Mouse (Mus musculus) testis, postnatal 10 days (tissue): ENCODE measurements around the gene Mgmt.

ENCODE experiments used
- DNase-seq: peaks from one replicate; pipeline ENCODE4 v3.0.0; 2021; ENCODE audit warnings: low spot score

Gene Mgmt

DNA sequence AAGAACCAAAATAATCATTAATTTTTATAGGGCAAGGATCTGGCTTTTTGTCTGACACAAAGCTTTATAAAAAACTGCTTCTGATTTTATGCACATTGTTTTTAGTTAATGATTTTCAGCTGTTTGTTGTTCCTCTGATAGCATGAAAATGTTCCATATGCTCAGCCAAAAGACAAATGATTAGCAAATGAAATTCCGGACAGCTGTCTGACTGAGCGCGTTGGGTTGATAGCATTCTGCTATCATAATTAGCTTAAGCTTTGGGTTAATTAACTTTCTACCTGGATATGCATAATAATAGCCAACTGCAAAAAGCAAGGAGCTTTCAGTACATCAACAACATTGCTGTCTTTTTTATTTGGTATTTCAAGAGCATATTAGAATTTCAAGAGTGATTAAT is 108.0 kb downstream of the Mgmt start:
- no peak for DNase-seq

- DNase-seq, result no peak
These were observed 110.9 kb downstream of the Mgmt start for GRCm38 (mm10) chr7:137005293-137005692.

- DNase-seq, result no peak
These were observed 113.9 kb downstream of the Mgmt start for GRCm38 (mm10) chr7:137008321-137008720.

GRCm38 (mm10) chr7:137009732-137010275 is 115.4 kb downstream of the Mgmt start:
- no peak for DNase-seq

GRCm38 (mm10) chr7:137010451-137010850 is 116.0 kb downstream of the Mgmt start:
- no peak for DNase-seq

- DNase-seq, result no peak
These were observed 118.3 kb downstream of the Mgmt start for GRCm38 (mm10) chr7:137012687-137013086.

DNA sequence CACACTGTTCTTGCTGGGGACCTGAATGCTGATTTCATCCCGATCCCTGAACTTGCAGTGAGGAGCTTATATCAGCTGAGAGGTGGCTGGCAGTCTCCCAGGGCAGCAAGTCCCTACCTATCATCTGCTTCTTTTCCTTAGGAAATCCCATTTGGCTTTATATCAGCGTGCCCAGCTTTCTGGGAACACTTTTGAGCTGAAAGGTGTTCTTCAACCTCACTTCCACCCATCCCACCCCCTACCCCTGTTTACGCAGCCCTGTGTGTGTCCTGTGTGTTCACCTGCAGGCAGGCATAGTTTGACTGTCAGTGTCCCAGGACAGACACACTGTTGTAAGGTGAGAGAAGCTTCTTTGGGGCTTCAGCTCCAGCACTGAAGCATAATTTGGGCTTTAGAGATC is 119.0 kb downstream of the Mgmt start:
- no peak for DNase-seq

DNA sequence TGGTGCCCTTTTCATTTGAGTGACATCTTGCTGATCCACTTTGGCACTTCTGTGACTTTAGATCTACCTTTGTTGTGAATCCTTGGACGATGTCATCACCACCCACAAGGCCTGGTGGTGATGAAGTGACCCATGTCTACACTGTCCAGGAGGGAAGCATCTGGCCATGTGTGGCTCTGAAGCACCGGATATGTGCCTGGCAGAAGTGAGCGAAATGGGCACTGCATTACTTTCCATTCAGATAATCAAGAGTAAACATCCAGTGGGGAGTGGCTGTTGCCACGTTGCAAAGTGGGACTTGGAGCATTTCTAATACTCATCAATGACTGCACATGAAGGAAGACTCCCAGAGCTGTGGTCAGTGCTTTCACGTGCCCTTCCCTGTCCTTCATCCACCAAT is 124.2 kb downstream of the Mgmt start:
- DNase-seq, result no peak

GRCm38 (mm10) chr7:137020195-137020594 is 125.8 kb downstream of the Mgmt start:
- no peak for DNase-seq

DNA sequence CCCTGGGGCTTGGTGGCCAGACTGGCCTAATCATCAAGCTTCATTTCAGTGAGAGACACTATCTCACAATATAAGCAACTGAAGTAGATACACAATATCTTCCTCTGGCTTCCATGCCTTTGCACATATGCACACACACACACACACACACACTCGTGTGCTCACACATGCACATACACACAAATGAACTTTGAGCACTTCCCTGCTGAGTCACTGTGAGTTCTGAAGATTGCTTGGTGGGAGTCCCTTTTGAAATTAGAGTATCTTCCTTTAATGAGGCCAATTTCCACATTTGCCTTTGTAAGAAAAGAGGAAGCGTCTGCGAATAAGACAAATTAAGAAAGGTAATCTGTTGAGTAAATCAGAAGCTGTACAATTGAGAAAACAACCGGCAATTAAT is 136.4 kb downstream of the Mgmt start:
- no peak for DNase-seq

GRCm38 (mm10) chr7:137033177-137033576 is 138.8 kb downstream of the Mgmt start:
- no peak for DNase-seq

DNA sequence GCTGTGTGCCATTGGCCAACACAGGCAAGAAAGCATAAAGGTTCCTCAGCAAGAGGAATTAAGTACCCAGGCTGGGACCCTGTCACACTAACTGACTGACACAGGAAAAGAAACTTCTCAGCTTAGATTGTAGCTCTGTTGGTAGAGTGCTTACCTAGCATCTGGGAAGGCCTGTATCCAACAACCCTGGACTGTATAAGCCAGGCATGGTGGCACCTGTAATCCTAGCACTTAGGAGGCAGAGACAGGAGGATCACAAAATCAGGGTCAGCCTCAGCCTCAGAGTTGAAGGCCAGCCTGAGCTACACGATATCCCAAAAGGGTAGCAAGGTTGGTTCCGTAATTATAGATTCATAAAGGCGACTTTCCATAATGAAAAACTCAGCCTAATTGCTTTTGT is 140.6 kb downstream of the Mgmt start:
- DNase-seq, result no peak

DNA sequence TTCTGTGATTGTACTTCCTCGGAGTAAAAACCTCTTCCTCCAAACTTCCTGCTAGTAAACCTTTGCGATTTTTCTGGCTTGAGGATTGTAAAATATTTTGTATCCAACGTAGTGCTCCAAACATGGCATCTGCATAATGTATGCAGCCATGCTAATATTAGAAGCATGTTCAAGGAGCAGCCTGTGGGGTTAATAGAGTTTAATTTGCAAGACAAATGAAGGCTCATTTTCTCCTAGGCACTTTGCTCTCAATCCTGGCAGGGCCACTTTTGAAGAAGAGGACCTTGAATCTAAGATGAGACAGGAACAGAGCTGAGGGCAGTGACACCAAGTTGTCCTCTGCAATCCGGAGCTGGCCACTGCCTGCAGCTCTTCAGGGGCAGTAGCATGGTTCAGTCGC is 141.5 kb downstream of the Mgmt start:
- DNase-seq, result no peak

DNA sequence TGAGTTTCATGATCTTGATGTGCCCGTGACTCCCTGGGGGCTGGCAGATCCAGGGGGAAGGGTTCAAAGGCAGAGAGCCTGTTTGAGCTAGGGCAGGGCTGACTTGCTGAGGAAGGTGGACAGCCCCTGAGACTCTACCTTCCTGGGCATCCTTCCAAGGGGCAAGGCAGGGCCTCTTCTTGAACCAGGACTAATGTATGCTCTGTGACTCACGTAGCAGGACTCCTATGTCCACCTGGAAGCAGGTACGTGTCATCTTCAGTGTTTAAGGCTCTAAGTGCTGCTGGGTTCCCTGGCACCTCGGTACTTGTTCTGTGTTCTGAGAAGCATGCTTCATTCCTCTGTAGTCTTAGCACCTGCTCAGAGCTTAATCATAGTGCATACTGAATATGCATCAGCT is 143.1 kb downstream of the Mgmt start:
- DNase-seq, result no peak

- DNase-seq, result no peak
These were observed 143.5 kb downstream of the Mgmt start for GRCm38 (mm10) chr7:137037872-137038271.

- no peak for DNase-seq
These were observed 144.0 kb downstream of the Mgmt start for GRCm38 (mm10) chr7:137038311-137038945.

DNA sequence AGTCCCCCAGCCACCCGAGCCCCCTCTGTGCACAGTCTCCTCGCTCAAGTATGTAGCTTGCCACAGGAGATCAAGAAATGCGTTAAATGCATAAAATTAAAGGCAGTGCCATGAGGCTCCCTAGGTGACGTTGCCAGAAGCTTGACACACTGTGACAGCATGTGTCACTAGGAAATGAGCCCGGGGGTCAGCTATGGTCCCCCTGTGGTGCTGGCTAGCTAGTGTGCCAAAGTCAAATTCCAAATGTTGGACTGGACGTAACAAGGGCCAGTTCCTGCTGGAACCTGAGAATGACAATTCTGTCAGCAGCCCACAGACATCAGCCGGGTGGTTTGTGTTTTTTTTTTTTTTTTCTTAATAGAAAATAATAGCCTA is 144.5 kb downstream of the Mgmt start:
- no peak for DNase-seq

GRCm38 (mm10) chr7:137040646-137041045 is 146.2 kb downstream of the Mgmt start:
- no peak for DNase-seq

DNA sequence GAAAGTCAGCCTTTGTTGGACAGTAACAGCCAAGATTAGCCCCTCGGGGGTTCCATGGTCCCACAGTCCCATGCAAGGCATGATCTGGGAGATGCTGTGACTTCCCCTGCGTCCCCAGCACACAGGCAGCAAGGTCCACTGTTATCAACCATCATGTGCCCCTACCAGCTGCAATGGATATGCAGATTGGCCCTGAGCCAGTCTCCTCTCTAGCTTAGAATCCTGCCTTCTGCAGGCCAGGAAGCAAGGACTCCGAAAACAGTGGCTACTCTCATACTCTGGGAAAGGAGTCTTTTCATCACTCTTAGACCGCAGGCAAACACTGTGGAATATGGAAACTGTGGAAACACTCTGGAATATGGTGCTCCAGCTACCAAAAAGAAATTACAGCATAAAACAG is 152.5 kb downstream of the Mgmt start:
- no peak for DNase-seq

- no peak for DNase-seq
These were observed 153.9 kb downstream of the Mgmt start for GRCm38 (mm10) chr7:137048086-137048922.

- no peak for DNase-seq
These were observed 159.9 kb downstream of the Mgmt start for GRCm38 (mm10) chr7:137054343-137054742.

DNA sequence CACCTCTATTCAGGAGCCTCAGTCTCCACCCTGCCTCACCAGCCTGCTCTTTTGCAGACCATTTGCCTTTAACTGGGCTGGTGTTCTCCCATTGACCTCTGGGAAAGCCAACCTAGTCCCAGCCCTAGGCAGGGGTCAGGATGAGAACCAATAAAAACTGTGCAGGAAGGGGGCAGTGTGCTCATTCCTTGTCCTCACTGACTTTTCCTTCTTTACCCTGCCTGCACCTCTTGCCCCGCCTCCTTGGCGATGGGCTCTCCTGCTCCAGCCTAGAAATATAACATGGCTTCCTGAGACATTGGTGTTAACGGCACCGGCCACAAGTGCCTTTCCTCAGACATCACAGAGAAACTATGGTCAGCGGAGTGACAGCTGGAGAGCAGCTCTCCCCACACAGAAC is 161.7 kb downstream of the Mgmt start:
- DNase-seq, result no peak

GRCm38 (mm10) chr7:137060488-137060887 is 166.1 kb downstream of the Mgmt start:
- peak; percentile 74 for DNase-seq

DNA sequence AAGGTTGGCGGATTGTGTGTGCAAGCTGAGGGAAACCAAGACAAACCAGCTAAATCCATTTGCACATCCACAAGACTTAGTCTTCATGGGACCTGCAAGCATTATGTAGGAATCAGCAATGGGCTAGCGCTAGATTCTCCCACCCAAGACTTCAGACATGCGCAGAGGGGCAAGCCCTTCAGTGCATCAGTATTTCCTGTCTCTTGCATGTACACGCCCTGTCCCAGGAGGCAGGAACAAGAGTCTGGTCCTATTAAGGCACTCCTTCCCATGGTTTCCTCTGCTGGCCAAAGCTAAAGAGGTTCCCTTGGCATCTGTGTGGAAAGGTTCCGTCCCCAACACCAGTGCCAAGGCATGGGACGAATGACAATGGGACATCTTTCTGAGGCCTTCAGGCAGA is 166.7 kb downstream of the Mgmt start:
- no peak for DNase-seq
